Mouse (Mus musculus) heart, embryonic 14.5 days (tissue): Measurements from ENCODE around the gene Ankfn1. TPM values are rescaled to one million over a fixed set of nuclear protein-coding genes. Genes with fewer than 3 reads are reported as not detected.

Experiments used
- ATAC-seq: fragments of 200-750 bp; cut with Nextera tagmentation; 2 replicates; pipeline ENCODE4 v1.8.0; 2017; ENCODE audit warnings: low read depth, moderate TSS enrichment; ENCODE audit not compliant: insufficient number of reproducible peaks, insufficient read depth, low FRiP score
- H3K27ac ChIP-seq, 2 experiments: fragments of 200-500 bp in 1 of 2; fragments of 300-500 bp in 1 of 2; sonication (generic) in 1 of 2; replicated peaks in 1 of 2; 2 replicates each; pipeline ENCODE4 v1.5.1; 2012 to 2014; ENCODE audit warnings: low read depth in 2 of 2, low read length in 2 of 2, control low read depth in 1 of 2, mild to moderate bottlenecking in 1 of 2, mixed read lengths in 1 of 2; ENCODE audit not compliant: control insufficient read depth in 1 of 2, insufficient read depth in 1 of 2
- H3K27me3 ChIP-seq: fragments of 300-500 bp; sonication (generic); 2 replicates; pipeline ENCODE4 v1.6.1; 2014; ENCODE audit warnings: mild to moderate bottlenecking, low read length, control low read depth; ENCODE audit not compliant: control insufficient read depth, insufficient read depth
- H3K36me3 ChIP-seq: fragments of 300-500 bp; sonication (generic); 2 replicates; pipeline ENCODE4 v1.6.1; 2014; ENCODE audit warnings: mild to moderate bottlenecking, control low read depth, low read length, mixed read lengths; ENCODE audit not compliant: control insufficient read depth, insufficient read depth
- H3K4me1 ChIP-seq, 2 experiments: fragments of 200-500 bp in 1 of 2; fragments of 300-500 bp in 1 of 2; sonication (generic) in 1 of 2; 2 replicates each; pipeline ENCODE4 v1.6.1; 2012 to 2014; ENCODE audit warnings: low read length in 2 of 2, control low read depth in 1 of 2, mixed read lengths in 1 of 2; ENCODE audit not compliant: control insufficient read depth in 2 of 2, insufficient read depth in 2 of 2
- H3K4me2 ChIP-seq: fragments of 300-500 bp; sonication (generic); 2 replicates; pipeline ENCODE4 v1.6.1; 2014; ENCODE audit warnings: mild to moderate bottlenecking, low read length
- H3K4me3 ChIP-seq, 2 experiments: fragments of 200-500 bp in 1 of 2; fragments of 300-500 bp in 1 of 2; sonication (generic) in 1 of 2; 2 replicates each; pipeline ENCODE4 v1.5.1; 2012 to 2014; ENCODE audit warnings: low read length in 2 of 2, mild to moderate bottlenecking in 2 of 2, control low read depth in 1 of 2, low read depth in 1 of 2, moderate library complexity in 1 of 2; ENCODE audit not compliant: control insufficient read depth in 1 of 2, insufficient read depth in 1 of 2
- H3K9ac ChIP-seq: fragments of 300-500 bp; sonication (generic); 2 replicates; pipeline ENCODE4 v1.6.1; 2014; ENCODE audit warnings: mild to moderate bottlenecking, low read length
- H3K9me3 ChIP-seq: fragments of 300-500 bp; sonication (generic); 2 replicates; pipeline ENCODE4 v1.6.1; 2016; ENCODE audit warnings: low read length, control low read depth; ENCODE audit not compliant: control insufficient read depth
- WGBS: fragments of 180-500 bp; shearing (Covaris S2); extraction: QIAGEN DNeasy Blood & Tissue Kit; methylation state at CpG from one replicate; pipeline ENCODE4 v1.1.7; 2014; 5-methylcytosine and 5-hydroxymethylcytosine counted together
- polyA plus RNA-seq: library from polyadenylated mRNA; unstranded; fragments of >200 nt; fragmentation: Nextera tagmentation; extraction: Ambion mirVana; gene quantifications from 2 replicates; pipeline ENCODE4 v1.2.1, GENCODE M21; 2014

The Ankfn1 gene
- polyA plus RNA-seq, 1 experiment from 2014 or later = not detected

- no peak for ATAC-seq
- no peak overlapping the region for H3K9ac ChIP-seq
- no peak overlapping the region for H3K4me3 ChIP-seq
- H3K27me3 ChIP-seq = no peaks in the 10 kb centered on the region
- no peaks in the 10 kb centered on the region for H3K36me3 ChIP-seq
- 61% methylated on average over 2 of the region's 2 CpGs for WGBS
- H3K4me1 ChIP-seq = no peaks in the 10 kb centered on the region
- no peaks in the 10 kb centered on the region for H3K9me3 ChIP-seq
- H3K27ac ChIP-seq = no peak overlapping the region
- no peak overlapping the region for H3K4me2 ChIP-seq
Observed at GRCm38 (mm10) chr11:89631315-89631714, 146.1 kb downstream of the Ankfn1 start.

- no peak overlapping the region for H3K4me3 ChIP-seq
- ATAC-seq = no peak
- no peaks in the 10 kb centered on the region for H3K4me1 ChIP-seq
- H3K36me3 ChIP-seq = no peaks in the 10 kb centered on the region
- no peak overlapping the region for H3K9ac ChIP-seq
- no peak overlapping the region for H3K27ac ChIP-seq
- H3K4me2 ChIP-seq = no peak overlapping the region
- WGBS = 51% methylated on average over 6 of the region's 6 CpGs
- no peaks in the 10 kb centered on the region for H3K27me3 ChIP-seq
- H3K9me3 ChIP-seq = no peaks in the 10 kb centered on the region
Observed at GRCm38 (mm10) chr11:89628562-89628961, 148.9 kb downstream of the Ankfn1 start.

GRCm38 (mm10) chr11:89627232-89627631 is 150.2 kb downstream of the Ankfn1 start:
- no peaks in the 10 kb centered on the region for H3K4me1 ChIP-seq
- ATAC-seq = no peak
- no peak overlapping the region for H3K9ac ChIP-seq
- no peaks in the 10 kb centered on the region for H3K9me3 ChIP-seq
- H3K4me2 ChIP-seq = no peak overlapping the region
- no peak overlapping the region for H3K4me3 ChIP-seq
- no peaks in the 10 kb centered on the region for H3K36me3 ChIP-seq
- no peaks in the 10 kb centered on the region for H3K27me3 ChIP-seq
- H3K27ac ChIP-seq = no peak overlapping the region

- Histone ChIP-seq H3K27me3 (no peaks in the 10 kb centered on the region), H3K9me3 (no peaks in the 10 kb centered on the region), H3K4me1 (no peaks in the 10 kb centered on the region), H3K27ac (no peak overlapping the region), H3K36me3 (no peaks in the 10 kb centered on the region), H3K4me3 (no peak overlapping the region), H3K4me2 (no peak overlapping the region), H3K9ac (no peak overlapping the region)
- WGBS = 84% methylated on average over 13 of the region's 13 CpGs
- no peak for ATAC-seq
Observed at GRCm38 (mm10) chr11:89623698-89624445, 153.6 kb downstream of the Ankfn1 start.

- ATAC-seq = no peak
- H3K4me2 ChIP-seq = no peak overlapping the region
- no peak overlapping the region for H3K9ac ChIP-seq
Observed at GRCm38 (mm10) chr11:89619955-89620354, 157.5 kb downstream of the Ankfn1 start.

GRCm38 (mm10) chr11:89615806-89616205 is 161.6 kb downstream of the Ankfn1 start:
- Histone ChIP-seq H3K9me3 (no peaks in the 10 kb centered on the region), H3K27ac (no peak overlapping the region), H3K36me3 (no peaks in the 10 kb centered on the region), H3K4me2 (no peak overlapping the region), H3K27me3 (no peaks in the 10 kb centered on the region), H3K4me1 (no peaks in the 10 kb centered on the region), H3K9ac (no peak overlapping the region), H3K4me3 (no peak overlapping the region)
- ATAC-seq = no peak
- WGBS = 75% methylated on average over 2 of the region's 2 CpGs

More at GRCm38 (mm10) chr11:89619955-89620354, 157.5 kb downstream of the Ankfn1 start:
- H3K27me3 ChIP-seq = no peaks in the 10 kb centered on the region
- H3K4me3 ChIP-seq = no peak overlapping the region
- H3K36me3 ChIP-seq = no peaks in the 10 kb centered on the region
- no peaks in the 10 kb centered on the region for H3K9me3 ChIP-seq
- H3K27ac ChIP-seq = no peak overlapping the region
- H3K4me1 ChIP-seq = no peaks in the 10 kb centered on the region

- H3K4me3 ChIP-seq = no peak overlapping the region
- no peaks in the 10 kb centered on the region for H3K9me3 ChIP-seq
- no peaks in the 10 kb centered on the region for H3K4me1 ChIP-seq
- H3K27me3 ChIP-seq = no peaks in the 10 kb centered on the region
- no peak overlapping the region for H3K9ac ChIP-seq
- 57% methylated on average over 3 of the region's 3 CpGs for WGBS
- no peak overlapping the region for H3K27ac ChIP-seq
- ATAC-seq = no peak
- no peak overlapping the region for H3K4me2 ChIP-seq
- H3K36me3 ChIP-seq = no peaks in the 10 kb centered on the region
Observed at GRCm38 (mm10) chr11:89611596-89611995, 165.9 kb downstream of the Ankfn1 start.

GRCm38 (mm10) chr11:89608071-89608470 is 169.4 kb downstream of the Ankfn1 start:
- H3K4me2 ChIP-seq = no peak overlapping the region

More at GRCm38 (mm10) chr11:89608071-89608470, 169.4 kb downstream of the Ankfn1 start:
- 77% methylated on average over 7 of the region's 7 CpGs for WGBS
- no peaks in the 10 kb centered on the region for H3K4me1 ChIP-seq
- H3K9me3 ChIP-seq = no peaks in the 10 kb centered on the region
- no peak overlapping the region for H3K4me3 ChIP-seq
- H3K27me3 ChIP-seq = no peaks in the 10 kb centered on the region
- ATAC-seq = no peak
- H3K27ac ChIP-seq = no peak overlapping the region
- H3K9ac ChIP-seq = no peak overlapping the region
- no peaks in the 10 kb centered on the region for H3K36me3 ChIP-seq
